Mouse (Mus musculus) T-helper 2 cell (primary cell): ENCODE measurements around the gene Hist1h4b.

Experiments used
- in situ Hi-C: fragments of 300-600 bp; cut with MboI, MseI; formaldehyde crosslinking; loops from one replicate; pipeline ENCODE4 v1.15.1; 2025; ENCODE audit warnings: high pct_unique_total_duplicates

Gene Hist1h4b

DNA sequence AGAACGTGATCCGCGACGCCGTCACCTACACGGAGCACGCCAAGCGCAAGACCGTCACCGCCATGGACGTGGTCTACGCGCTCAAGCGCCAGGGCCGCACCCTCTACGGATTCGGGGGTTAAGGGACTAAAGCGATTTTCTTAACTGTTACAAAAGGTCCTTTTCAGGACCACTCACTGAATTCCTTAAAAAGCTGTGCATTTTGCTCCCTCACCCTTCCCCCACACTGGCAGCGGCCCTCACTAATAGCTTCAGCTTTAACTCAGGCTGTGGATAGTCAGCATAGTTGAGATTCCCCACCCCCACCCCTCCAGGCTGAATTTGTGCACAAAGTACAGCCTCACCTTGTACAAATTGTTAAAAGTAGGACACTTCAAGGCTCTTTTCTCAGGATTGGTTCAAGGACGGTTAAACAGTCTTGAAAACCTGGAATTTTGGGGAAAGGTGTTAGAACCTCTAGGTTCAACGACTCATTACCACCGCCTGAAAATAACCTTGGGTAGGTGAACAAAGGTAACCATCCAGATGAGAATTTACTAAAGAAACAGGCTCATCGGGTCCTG is 479 bp downstream of the Hist1h4b start:
- in situ Hi-C loops = loop anchor here (10.0 kb wide), 1 partner anchor 868 kb away; no protein-coding TSS in a partner anchor

DNA sequence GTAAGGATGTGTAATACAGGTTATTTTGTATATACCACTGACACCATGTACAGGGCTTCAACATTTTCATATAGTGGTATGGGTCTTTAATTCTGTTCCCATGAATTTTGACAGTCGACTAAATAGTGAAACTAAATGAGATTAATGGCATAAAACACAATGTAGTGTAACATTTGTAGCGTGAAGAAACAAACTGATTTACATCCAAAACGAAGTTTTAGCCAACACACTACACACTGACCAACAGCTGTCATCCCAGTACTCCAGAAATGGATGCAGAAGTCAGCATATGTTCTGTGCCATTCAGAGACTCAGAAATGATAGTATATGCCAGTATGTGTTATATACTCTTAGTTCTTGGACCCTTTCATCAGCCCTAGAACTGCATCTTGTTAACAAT is 1.1 kb downstream of the Hist1h4b start:
- in situ Hi-C loops = loop anchor here (10.0 kb wide), 1 partner anchor 867 kb away; no protein-coding TSS in a partner anchor

DNA sequence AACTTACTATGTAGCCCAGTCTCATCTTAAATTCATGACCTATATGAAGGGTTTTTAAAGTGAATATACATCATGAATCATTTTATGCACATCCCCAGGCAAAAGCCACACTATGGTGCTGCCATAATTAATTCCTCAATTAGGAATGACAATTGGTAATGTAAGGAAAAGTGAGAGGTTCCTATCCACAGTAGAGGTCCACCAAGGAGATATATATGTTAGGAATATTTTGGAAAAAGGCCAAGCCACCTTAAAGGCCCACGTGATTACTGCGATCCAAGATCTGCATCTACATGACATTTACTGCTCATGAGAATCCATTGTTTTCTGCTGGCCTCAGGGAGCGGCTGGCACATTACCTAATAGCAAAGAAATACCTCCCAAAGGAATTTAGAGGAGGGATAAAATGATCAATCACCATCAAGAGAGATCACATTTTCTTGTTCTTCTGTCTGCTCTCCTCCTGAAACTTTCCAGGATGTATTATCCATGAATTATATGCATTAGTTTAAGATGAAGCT is 2.5 kb downstream of the Hist1h4b start:
- in situ Hi-C loops = loop anchor here (10.0 kb wide), 1 partner anchor 865 kb away; no protein-coding TSS in a partner anchor

DNA sequence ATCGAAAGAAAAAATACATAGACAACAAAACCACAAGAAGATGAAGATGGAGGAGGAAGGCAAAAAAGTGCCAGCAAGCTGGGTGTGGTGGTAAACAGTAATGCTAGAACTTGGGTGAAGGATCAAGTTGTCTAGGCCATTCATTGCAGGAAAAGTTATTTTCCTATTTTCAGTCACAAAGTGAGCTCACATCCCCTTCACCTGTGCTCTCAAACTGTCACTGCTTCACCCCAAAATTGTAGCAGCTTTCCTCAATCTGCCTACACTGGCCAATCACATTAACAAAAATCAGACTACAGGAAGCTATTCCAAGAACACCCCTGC is 3.1 kb downstream of the Hist1h4b start:
- in situ Hi-C loops = loop anchor here (10.0 kb wide), 2 partner anchors 865 to 1715 kb away; partner anchors contain the start of genes Hist1h2ag, Hist1h2bj and Hist1h4i

DNA sequence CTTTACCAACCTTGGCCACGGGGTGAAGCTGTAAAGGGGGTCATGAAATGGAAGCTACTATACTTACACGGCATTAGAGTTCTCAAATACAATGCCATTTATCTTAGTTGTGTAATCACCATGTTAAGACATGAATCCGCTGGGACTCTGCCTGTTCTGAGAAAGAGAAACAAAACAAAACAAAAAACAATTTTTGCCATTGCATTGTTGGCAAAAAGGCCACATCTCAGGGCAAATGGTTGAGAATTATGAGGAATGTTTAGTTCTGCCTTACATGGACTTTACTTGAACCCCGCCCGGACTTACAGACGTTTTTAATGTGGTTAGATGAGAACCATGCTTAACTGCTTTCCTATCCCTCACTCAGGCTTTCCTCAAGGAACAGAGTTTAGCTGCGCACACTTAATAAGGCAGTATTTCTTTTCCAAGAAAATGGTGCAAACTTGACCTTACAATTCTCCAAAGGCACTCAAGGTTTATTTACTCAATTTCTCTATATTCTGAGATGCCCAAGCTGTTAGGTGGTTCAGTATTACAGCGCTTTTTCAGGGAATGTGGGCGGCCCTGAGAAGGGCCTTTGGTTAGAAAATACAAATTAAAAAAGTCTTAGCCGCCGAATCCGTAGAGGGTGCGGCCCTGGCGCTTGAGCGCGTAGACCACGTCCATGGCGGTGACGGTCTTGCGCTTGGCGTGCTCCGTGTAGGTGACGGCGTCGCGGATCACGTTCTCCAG is 3.6 kb downstream of the Hist1h4b start:
- in situ Hi-C loops = loop anchor here (10.0 kb wide), 1 partner anchor 1716 kb away; the partner anchor contains the start of genes Hist1h2ag, Hist1h2bj and Hist1h4i

DNA sequence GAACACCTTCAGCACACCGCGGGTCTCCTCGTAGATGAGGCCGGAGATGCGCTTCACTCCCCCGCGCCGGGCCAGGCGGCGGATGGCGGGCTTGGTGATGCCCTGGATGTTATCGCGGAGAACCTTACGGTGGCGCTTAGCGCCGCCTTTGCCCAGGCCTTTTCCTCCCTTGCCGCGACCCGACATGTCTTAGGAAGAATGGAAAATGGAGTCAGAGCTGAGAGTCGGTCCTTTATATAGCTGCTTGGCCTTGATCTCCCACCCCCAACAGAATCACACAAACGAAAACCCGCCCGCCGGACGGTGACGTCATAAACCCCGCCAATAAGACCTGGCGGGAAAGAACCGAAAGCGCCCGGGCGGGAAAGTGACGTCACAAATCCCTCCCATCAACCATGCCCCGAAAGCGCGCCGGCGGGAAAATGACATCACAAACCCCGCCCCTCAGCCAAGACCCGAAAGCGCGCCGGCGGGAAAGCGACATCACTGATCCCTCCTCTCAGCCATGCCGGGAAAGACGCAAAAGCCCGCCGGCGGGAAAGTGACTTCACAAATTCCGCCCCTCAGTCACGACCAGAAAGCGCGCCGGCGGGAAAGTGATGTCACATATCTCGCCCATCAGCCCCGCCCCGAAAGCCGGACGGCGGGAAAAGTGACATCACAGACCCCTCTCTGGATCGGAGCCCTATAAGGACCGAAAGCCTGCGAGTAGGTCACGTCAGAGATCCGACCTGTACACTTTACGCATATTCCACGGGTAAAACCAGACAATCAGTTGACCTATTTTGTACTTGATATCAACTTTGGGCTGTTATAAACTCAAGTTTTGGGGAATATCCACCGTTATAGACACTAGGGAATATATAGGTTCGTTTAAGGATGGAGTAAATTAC is 4.4 kb downstream of the Hist1h4b start, which contains the start of gene Hist1h4a:
Gene Hist1h4a (minus strand): TSS at position 259 of the 893 bp plus-strand sequence.
- in situ Hi-C loops = loop anchor here (10.0 kb wide), 1 partner anchor 1716 kb away; the partner anchor contains the start of genes Hist1h2ag, Hist1h2bj and Hist1h4i

DNA sequence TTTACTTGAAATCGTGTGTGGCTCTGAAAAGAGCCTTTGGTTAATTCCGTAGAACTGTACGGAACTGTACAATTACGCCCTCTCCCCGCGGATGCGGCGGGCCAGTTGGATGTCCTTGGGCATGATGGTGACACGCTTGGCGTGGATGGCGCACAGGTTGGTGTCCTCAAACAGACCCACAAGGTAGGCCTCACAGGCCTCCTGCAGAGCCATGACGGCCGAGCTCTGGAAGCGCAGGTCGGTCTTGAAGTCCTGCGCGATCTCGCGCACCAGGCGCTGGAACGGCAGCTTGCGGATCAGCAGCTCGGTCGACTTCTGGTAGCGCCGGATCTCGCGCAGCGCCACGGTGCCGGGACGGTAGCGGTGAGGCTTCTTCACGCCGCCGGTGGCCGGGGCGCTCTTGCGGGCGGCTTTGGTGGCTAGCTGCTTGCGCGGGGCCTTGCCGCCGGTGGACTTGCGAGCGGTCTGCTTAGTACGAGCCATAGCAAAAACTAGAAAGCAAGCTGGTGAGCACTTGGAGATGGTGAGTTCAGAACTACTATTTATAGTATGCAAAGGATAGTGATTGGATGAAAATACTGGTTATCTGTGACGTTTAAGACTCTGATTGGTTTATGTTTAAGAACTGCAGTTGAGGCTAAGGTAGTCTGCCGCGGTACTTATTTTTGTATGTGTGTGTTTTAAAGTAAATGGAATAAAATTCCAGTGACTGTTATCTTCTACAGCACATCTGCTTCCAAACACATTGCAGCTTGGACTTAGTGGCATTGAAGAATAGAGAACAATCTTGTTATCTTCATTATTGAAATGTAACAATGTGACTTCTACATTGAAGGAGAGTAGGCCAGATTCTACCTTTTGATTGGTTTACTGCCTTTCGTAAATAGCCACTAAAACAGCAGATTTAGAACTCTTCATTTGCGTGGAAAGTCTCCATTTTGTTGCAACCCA is 5.3 kb downstream of the Hist1h4b start, which contains the start of gene Hist1h3a:
Gene Hist1h3a (minus strand): TSS at position 516 of the 951 bp plus-strand sequence.
- in situ Hi-C loops = loop anchor here (10.0 kb wide), 1 partner anchor 1717 kb away; the partner anchor contains the start of genes Hist1h2ag, Hist1h2bj and Hist1h4i

DNA sequence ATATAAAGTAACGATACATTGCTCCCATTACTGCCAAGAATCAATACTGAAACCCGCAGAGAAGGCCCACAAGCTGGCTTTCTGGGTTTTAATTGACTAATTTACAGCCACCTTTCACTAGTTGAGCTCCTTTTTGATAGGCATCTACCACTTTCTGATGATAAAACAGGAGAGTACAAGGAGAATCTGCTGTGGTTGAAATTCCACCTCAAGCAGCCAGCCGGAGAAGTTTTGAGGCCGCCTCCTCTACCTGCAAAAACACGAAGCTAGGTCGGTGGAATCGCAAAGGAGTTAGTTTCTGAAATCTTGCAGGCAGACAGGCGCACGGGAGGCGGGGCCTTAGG is 6.4 kb downstream of the Hist1h4b start:
- in situ Hi-C loops = loop anchor here (10.0 kb wide), 1 partner anchor 1718 kb away; the partner anchor contains the start of genes Hist1h2ag, Hist1h2bj and Hist1h4i

DNA sequence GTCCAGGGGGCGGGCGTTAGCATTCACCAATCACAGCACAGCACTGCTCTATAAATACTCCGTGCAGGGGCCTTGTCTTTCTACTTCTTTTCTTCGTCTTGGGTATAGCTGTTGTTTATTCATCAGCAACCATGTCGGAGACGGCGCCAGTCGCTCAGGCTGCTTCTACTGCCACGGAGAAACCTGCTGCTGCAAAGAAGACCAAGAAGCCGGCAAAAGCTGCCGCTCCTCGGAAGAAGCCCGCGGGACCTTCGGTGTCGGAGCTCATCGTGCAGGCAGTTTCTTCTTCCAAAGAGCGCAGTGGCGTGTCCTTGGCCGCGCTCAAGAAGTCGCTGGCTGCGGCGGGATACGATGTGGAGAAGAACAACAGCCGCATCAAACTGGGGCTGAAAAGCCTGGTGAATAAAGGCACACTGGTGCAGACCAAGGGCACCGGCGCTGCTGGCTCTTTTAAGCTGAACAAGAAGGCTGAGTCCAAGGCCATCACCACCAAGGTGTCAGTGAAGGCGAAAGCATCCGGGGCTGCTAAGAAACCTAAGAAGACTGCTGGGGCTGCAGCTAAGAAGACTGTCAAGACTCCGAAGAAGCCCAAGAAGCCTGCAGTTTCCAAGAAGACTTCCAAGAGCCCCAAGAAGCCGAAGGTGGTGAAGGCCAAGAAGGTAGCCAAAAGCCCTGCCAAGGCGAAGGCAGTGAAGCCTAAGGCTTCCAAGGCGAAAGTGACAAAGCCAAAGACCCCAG is 6.9 kb downstream of the Hist1h4b start, which contains the start of gene Hist1h1a:
Gene Hist1h1a (plus strand): TSS at position 81 of the 738 bp plus-strand sequence.
- in situ Hi-C loops = loop anchor here (10.0 kb wide), 1 partner anchor 1719 kb away; the partner anchor contains the start of genes Hist1h2ag, Hist1h2bj and Hist1h4i

DNA sequence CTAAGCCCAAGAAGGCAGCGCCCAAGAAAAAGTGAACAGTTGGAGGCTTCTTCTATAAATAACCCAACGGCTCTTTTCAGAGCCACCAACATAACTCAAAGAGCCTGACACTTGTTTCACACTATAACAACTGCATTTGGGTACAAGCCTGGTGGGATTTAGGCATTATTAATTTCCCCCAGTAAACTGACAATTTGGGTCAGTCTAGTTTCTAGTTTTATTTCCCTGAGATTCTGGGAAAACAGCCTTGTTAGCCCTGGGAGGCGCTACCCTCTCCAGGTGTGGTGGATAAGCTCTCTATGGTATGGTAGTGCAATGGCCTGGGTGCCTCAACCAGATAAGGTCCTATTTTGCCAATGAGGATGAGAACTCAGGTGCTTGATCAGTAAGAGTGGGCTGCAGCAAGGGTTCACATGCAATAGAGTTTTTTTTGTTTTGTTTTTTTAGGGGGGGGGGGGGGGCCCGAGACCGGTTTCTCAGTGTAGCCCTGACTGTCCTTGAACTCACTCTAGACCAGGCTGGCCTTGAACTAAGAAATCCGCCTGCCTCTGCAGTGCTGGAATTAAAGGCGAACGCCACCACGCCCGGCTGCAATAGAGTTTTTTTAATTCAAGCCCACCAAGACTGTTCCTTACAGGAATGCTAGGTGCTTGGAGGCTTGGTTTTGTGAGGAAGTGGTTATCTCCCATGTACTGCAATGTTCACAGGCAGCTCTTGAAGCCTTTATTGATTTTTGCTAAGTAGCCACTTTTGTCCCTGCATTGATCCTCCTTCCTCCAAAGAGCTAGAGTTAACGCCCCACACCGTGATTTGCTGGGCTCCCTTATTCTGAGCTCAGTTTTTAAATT is 7.7 kb downstream of the Hist1h4b start:
- in situ Hi-C loops = loop anchor here (10.0 kb wide), 1 partner anchor 1720 kb away; the partner anchor contains the start of genes Hist1h2ag, Hist1h2bj and Hist1h4i

DNA sequence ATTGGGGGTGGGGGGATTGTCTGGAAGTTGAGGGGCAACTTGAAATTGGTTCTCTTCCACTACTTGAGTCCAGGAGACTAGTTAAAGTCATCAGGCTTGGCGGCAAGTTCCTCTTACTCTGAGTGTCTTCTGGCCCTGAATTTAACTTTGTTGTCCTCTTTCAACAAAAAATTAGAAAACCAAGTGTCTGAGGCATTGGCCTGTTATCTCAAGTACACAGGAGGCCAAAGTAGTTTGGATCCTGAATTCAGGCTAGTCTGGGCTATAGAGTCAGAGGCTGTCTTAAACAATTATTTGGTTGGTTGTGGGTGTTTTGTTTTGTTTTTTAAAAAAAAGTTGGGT is 8.3 kb downstream of the Hist1h4b start:
- in situ Hi-C loops = loop anchor here (10.0 kb wide), 1 partner anchor 1720 kb away; the partner anchor contains the start of genes Hist1h2ag, Hist1h2bj and Hist1h4i

DNA sequence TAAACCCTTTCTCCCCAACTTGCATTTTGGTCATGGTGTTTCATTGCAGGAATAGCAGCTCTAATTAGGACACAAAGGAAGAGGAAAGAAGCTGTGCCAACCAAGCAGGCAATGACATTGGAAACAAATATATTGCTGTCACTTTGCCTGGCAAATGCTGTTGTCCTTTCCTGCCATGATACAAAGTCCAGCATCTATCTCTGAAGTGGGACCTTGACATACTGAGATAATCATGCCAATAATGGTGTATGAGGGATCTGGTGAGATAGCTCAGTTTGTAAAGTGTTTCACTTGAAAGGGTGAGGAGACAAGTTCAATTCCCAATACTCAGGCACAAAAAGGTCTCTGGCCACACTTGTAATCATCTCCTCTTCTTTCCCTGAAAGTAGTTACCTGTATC is 10.0 kb downstream of the Hist1h4b start:
- in situ Hi-C loops = loop anchor here (10.0 kb wide), 1 partner anchor 1722 kb away; the partner anchor contains the start of genes Hist1h2ag, Hist1h2bj and Hist1h4i

DNA sequence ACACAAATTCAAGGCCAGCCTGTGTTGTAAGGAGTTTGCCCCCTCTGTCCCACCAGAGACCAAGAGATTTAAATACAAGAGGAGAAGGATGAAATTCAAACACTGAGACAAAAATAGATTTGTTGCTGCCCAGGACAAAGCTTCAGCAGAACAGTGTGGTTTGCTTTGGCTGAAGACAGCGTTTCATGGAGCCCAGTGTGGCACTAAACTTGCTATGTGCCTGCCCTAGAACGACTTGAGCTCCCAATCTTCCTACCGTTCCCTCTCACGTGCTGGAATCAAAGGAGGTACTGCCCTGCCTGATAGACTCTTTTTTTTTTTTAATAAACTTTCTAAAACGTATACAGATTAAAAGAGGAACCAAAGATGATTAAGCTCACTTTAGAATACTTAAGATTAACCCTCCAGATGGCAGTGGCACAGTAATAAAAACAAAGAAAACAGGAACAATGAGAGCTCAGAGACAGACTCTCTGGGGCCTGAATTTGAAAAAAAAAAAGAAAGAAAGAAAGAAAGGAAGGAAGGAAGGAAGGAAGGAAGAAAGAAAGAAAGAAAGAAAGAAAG is 12.1 kb downstream of the Hist1h4b start:
- in situ Hi-C loops = loop anchor here (10.0 kb wide), 1 partner anchor 1724 kb away; the partner anchor contains the start of genes Hist1h2ag, Hist1h2bj and Hist1h4i

DNA sequence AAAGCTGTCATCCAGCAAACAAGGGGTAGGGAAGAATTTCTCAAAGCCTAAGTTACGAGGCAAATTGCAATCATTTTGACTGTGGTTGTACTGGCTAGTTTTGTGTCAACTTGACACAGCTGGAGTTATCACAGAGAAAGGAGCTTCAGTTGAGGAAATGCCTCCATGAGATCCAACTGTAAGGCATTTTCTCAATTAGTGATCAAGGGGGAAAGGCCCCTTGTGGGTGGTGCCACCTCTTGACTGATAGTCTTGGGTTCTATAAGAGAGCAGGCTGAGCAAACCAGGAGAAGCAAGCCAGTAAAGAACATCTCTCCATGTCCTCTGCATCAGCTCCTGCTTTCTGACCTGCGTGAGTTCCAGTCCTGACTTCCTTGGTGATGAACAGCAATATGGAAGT is 12.8 kb downstream of the Hist1h4b start, which contains the start of gene Trim38:
Gene Trim38 (plus strand): TSS at position 301 of the 400 bp plus-strand sequence.
- in situ Hi-C loops = loop anchor here (10.0 kb wide), 1 partner anchor 1725 kb away; the partner anchor contains the start of genes Hist1h2ag, Hist1h2bj and Hist1h4i

DNA sequence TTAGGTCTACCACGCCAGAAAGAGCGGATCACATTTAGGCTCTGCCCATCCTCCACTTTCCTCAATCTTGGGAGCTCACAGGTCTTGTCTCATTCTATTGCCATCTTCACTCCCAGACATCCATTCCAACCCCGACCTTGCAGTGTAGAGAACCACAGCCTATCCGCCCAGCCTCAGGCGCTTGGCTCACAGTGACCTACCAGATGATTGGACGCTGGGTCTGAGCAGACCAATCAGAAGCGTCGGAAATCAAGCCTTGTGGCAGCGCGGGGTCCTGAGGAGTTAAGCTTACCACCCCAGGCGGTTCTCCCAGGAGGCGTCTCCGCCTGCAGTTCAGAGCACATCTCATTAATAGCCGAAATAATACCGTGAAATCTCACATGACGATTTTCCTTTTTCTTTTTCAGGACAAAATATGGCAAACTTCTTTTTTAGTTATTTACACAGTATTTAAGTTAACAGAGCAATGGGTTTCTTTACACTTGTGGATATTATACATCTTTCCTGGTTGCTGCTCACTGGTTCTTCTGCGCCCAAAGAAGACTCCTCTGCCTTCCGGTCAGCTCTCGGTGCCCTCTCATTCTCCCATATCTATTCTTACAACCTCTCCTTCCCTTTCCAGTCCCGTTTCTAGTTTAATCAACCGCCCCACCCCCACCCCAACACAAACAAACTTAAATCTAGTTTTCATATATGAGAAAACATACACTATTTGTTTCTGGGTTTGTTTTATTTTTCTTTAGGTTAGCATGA is 15.9 kb downstream of the Hist1h4b start:
- in situ Hi-C loops = no loop called here

DNA sequence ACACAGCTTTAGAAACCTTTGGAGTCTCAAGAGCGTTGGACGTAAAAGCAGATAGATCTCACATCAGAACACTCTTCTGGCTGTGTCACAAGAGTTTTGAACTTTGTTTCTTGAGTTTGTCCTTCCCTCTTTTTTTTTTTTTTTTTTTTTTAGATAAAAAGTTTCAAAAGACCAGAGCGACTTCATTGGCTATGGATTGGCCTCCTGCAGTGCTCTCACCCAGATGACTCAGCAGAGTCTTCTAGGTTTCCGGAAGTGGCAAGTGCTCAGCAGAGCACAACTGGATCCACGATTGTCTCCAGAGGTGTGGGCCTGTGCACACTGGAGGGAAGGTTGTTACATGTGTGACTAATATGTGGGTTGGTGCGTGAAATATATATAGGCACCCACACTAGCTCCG is 21.5 kb downstream of the Hist1h4b start:
- in situ Hi-C loops = no loop called here

DNA sequence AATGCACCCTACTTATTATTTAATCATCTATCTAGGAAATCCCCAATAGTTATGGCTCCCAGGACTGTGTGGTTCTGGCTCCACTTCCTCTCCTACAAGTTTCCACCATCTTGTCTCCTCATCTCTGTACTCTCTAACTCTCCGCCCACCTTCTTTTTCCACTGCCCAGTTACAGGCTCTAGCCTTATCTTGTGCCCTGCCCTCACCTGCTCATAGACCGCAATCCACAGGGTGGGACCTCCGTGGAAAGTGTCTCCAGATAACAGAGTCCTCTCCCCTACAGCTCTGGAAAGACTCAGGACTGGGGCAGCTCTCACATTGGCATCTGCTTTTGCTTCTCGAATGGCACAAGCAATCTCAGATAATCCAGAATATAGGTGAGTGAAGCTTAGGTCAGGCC is 22.2 kb downstream of the Hist1h4b start:
- in situ Hi-C loops = no loop called here
